Mouse (Mus musculus): ENCODE measurements around the gene Kcnh2. TPM values are rescaled to one million over a fixed set of nuclear protein-coding genes. Genes with fewer than 3 reads are reported as not detected.

Kcnh2 gene
- total and polyA plus RNA-seq, 3 experiments, result 1.8 to 6.8 TPM; not detected in 1

DNA sequence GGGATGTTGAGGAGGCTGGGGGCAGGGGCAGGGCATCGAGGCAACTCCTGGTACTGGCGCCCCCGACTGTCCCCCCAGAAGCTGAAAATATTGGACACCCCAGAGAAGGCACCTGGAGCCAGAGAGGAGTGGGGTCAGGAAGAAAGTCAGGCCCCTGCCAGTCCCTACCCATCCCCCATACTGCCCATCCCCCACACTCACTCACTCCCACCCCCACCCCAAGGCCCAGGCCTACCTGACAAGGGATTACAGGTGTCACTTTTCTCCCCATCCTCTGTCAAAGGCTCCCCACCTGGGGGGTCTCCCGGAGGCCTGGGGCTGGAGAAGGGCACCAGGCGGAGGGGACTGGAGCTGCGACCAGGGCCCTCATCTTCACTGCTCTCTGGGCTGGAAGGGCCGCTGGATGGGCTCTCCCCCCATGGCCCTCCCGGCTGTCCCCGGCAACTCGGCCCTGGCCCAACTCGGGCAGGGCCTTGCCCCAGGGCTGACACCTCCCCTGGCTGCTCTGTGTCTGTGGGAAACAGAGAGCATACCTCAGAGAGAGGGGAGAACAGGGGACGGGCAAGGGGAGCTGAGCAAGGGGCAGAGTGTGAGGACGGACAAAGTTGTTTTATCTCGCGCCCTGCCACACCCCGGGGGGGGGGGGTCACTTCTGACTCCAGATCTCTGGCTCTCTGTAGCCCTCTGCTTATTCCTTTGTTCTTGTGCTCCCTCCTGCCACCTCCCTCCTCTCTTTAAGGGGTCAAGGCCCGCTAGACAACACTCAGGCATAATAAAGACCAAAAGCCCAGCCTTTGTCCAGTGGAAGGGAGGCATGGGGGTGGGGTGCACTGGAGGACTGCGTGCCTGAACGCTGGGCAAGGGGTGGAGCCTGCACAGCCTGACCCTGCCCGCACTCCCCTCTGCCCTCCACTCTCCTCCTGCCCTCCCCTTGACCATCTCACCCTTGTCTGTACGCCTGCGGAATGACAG, 29.4 kb downstream of the Kcnh2 start:
- no peak for TF ChIP-seq POLR2AphosphoS5 (IDR thresholded peaks at IDR 0.05; ENCODE audit: borderline replicate concordance, low read depth, low read length)
- TF ChIP-seq ELF1 (IDR thresholded peaks at IDR 0.05; ENCODE audit: low read depth, low read length), result no peak
- no peak for TF ChIP-seq SIN3A (IDR thresholded peaks at IDR 0.05; ENCODE audit: low read length)
- no peak for TF ChIP-seq MYB (IDR thresholded peaks at IDR 0.05; ENCODE audit: low read depth, low read length)
- no peak for TF ChIP-seq TAL1 (IDR thresholded peaks at IDR 0.05; ENCODE audit: low read length)
- no peak for TF ChIP-seq CHD1 (IDR thresholded peaks at IDR 0.05; ENCODE audit: low read depth, low read length)
- no peak for TF ChIP-seq POLR2A (IDR thresholded peaks at IDR 0.05; ENCODE audit: control insufficient read depth in 1 of 2, insufficient read depth in 1 of 2, low read depth in 1 of 2, low read length in 2 of 2, poor library complexity in 1 of 2)
- no peak for TF ChIP-seq MYC (IDR thresholded peaks at IDR 0.05; ENCODE audit: low read depth, low read length)
- TF ChIP-seq ZC3H11A (IDR thresholded peaks at IDR 0.05; ENCODE audit: low read depth, low read length), result no peak
- no peak for TF ChIP-seq GABPA (IDR thresholded peaks at IDR 0.05; ENCODE audit: low read depth, low read length)
- TF ChIP-seq CTCF (IDR thresholded peaks at IDR 0.05 in 2 of 3, conservative IDR thresholded peaks at IDR 0.05 in 1 of 3; ENCODE audit: control insufficient read depth in 1 of 3, insufficient read depth in 1 of 3, low read depth in 2 of 3, low read length in 3 of 3, poor library complexity in 1 of 3, severe bottlenecking in 1 of 3), result no peak
- TF ChIP-seq CHD2 (IDR thresholded peaks at IDR 0.05; ENCODE audit: low read length), result no peak
- TF ChIP-seq GATA1 (IDR thresholded peaks at IDR 0.05; ENCODE audit: low read depth, low read length), result no peak
- TF ChIP-seq JUND (IDR thresholded peaks at IDR 0.05; ENCODE audit: low read depth, low read length), result no peak
- TF ChIP-seq MXI1 (IDR thresholded peaks at IDR 0.05; ENCODE audit: low read depth, low read length), result no peak
- no peak for TF ChIP-seq ETS1 (IDR thresholded peaks at IDR 0.05; ENCODE audit: low read depth, low read length)
- TF ChIP-seq TBP (IDR thresholded peaks at IDR 0.05; ENCODE audit: low read depth, low read length), result no peak
- no peaks in the 10 kb centered on the region for H3K27me3 ChIP-seq (ENCODE audit: control insufficient read depth in 1 of 2, insufficient read depth in 2 of 2, low read length in 2 of 2)

DNA sequence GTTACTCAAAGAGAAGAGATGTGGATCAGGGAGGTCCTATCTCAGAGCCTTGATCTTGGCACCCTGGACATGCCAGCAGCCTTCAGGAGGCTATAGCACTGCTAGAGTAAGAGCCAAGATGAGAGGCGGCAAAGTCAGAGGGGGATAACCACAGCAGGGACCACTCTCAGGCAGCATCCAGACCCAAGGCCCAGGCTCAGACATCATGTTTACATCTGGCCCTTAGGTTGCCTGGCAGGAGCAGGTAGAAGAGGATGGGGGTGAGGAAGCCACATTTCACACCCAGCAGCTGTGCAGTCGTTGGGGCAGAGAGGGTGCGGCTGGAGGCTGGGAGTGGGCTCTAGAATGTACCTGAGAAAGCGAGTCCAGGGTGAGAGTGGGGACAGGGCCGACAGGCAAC, 30.5 kb downstream of the Kcnh2 start:
- Histone ChIP-seq H3K4me1 (ENCODE audit: control insufficient read depth in 1 of 2, insufficient read depth in 2 of 2, low read length in 2 of 2) (no peaks in the 10 kb centered on the region), H3K27ac (ENCODE audit: control insufficient read depth, low read depth, low read length) (no peak overlapping the region), H3K4me3 (ENCODE audit: control insufficient read depth in 1 of 2, insufficient read depth in 1 of 2, low read depth in 2 of 2, low read length in 2 of 2) (no peak overlapping the region), H3K9ac (ENCODE audit: control insufficient read depth, low read depth, low read length, poor library complexity, severe bottlenecking) (no peak overlapping the region), H3K9me3 (replicated peaks; ENCODE audit: insufficient read depth, low read length) (no peaks in the 10 kb centered on the region), H3K27me3 (ENCODE audit: control insufficient read depth in 1 of 2, insufficient read depth in 2 of 2, low read length in 2 of 2) (no peaks in the 10 kb centered on the region), H3K79me2 (ENCODE audit: control insufficient read depth, insufficient read depth, low read length, poor library complexity) (no peaks in the 10 kb centered on the region), H3K36me3 (ENCODE audit: control insufficient read depth in 1 of 2, insufficient read depth in 2 of 2, low read length in 2 of 2) (no peaks in the 10 kb centered on the region)
- no peak for TF ChIP-seq CTCF (IDR thresholded peaks at IDR 0.05 in 2 of 3, conservative IDR thresholded peaks at IDR 0.05 in 1 of 3; ENCODE audit: control insufficient read depth in 1 of 3, insufficient read depth in 1 of 3, low read depth in 2 of 3, low read length in 3 of 3, poor library complexity in 1 of 3, severe bottlenecking in 1 of 3)
- no peak for TF ChIP-seq TAL1 (IDR thresholded peaks at IDR 0.05; ENCODE audit: low read length)
- TF ChIP-seq POLR2A (IDR thresholded peaks at IDR 0.05; ENCODE audit: control insufficient read depth in 1 of 2, insufficient read depth in 1 of 2, low read depth in 1 of 2, low read length in 2 of 2, poor library complexity in 1 of 2), result no peak
- TF ChIP-seq MAZ (IDR thresholded peaks at IDR 0.05; ENCODE audit: low read depth, low read length), result no peak
- no peak for TF ChIP-seq MAX (IDR thresholded peaks at IDR 0.05; ENCODE audit: low read length)
- TF ChIP-seq ELF1 (IDR thresholded peaks at IDR 0.05; ENCODE audit: low read depth, low read length), result no peak
- no peak for TF ChIP-seq POLR2AphosphoS2 (IDR thresholded peaks at IDR 0.05; ENCODE audit: low read length)
- no peak for TF ChIP-seq RCOR1 (IDR thresholded peaks at IDR 0.05; ENCODE audit: low read depth, low read length)
- TF ChIP-seq JUND (IDR thresholded peaks at IDR 0.05; ENCODE audit: low read depth, low read length), result no peak
- no peak for TF ChIP-seq USF1 (IDR thresholded peaks at IDR 0.05; ENCODE audit: low read depth, low read length)
- no peak for TF ChIP-seq USF2 (IDR thresholded peaks at IDR 0.05; ENCODE audit: borderline replicate concordance in 1 of 2, insufficient read depth in 1 of 2, low read depth in 1 of 2, low read length in 2 of 2)
- TF ChIP-seq MYB (IDR thresholded peaks at IDR 0.05; ENCODE audit: low read depth, low read length), result no peak
- TF ChIP-seq RAD21 (IDR thresholded peaks at IDR 0.05; ENCODE audit: low read depth, low read length), result no peak
- no peak for TF ChIP-seq CHD1 (IDR thresholded peaks at IDR 0.05; ENCODE audit: low read depth, low read length)
- TF ChIP-seq TCF12 (IDR thresholded peaks at IDR 0.05; ENCODE audit: low read depth, low read length), result no peak
- no peak for DNase-seq (ENCODE audit: low read depth, low spot score)

More for the DNA sequence above, 29.4 kb downstream of the Kcnh2 start:
- no peaks in the 10 kb centered on the region for H3K9me3 ChIP-seq (replicated peaks; ENCODE audit: insufficient read depth, low read length)
- no peaks in the 10 kb centered on the region for H3K4me1 ChIP-seq (ENCODE audit: control insufficient read depth in 1 of 2, insufficient read depth in 2 of 2, low read length in 2 of 2)
- H3K36me3 ChIP-seq (ENCODE audit: control insufficient read depth in 1 of 2, insufficient read depth in 2 of 2, low read length in 2 of 2), result no peaks in the 10 kb centered on the region
- no peak overlapping the region for H3K9ac ChIP-seq (ENCODE audit: control insufficient read depth, low read depth, low read length, poor library complexity, severe bottlenecking)
- H3K79me2 ChIP-seq (ENCODE audit: control insufficient read depth, insufficient read depth, low read length, poor library complexity), result no peaks in the 10 kb centered on the region
- no peak for DNase-seq (ENCODE audit: low read depth, low spot score)
- no peak overlapping the region for H3K27ac ChIP-seq (ENCODE audit: control insufficient read depth, low read depth, low read length)
- H3K4me3 ChIP-seq (ENCODE audit: control insufficient read depth in 1 of 2, insufficient read depth in 1 of 2, low read depth in 2 of 2, low read length in 2 of 2), result no peak overlapping the region
